Mouse (Mus musculus): ENCODE results near the gene Inpp1. TPM values are rescaled to one million over a fixed set of nuclear protein-coding genes. Genes with fewer than 3 reads are reported as not detected.
"Not testable (repeated sequence)": the region's sequence is repeated elsewhere in the genome, so short reads cannot be mapped to it uniquely, and the experiment has no call there.

The Inpp1 gene
- polyA plus RNA-seq (2014; fragmentation: Nextera tagmentation; extraction: Ambion mirVana), result 9.8 and 9.9 TPM in 2 replicates

DNA sequence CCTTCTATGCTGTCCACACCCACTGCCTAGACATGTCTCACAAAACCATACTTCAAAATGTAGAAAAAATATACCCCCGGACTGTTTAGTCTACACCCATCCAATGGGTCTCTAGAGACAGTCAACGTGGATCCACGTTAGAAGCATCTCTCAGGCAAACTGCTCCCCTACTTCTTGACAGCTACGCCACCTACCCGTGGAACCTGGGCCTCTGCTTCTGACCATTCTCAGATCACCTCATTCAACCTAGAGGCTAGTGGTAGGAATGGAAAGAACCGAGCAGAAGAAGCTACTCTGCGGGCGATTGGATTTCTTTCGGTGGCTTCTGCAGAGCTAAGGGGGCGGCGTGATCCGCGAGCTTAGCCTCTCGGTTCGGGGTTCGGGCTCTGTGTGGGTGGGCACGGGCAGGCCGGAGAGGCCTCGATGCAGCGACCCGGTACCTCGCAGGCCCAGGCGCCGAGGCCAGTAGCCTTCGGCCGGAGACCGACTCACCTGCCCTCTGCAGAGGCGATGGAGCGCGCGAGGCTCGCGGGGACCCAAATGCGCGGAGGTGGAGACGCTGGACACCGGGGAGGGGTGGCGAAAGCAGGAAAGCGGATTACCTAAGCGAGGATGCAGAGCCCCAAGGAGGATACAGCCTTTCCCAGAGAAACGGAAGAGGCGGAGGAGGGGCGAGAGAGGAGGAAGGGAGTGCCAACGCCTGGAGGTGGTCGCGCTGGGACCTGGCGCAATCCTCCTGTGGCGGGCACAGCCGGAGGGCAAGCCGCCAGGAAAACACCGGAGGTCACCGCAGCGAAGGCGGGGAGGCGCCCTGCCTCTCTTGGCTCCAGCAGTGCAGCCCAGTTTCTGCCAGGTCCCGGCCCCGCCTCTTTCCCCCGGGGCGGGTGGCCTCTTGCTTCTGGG lies at the start of gene Inpp1:
Inpp1 (minus strand) TSS at position 779 of the 903 bp plus-strand sequence.
- Histone ChIP-seq H3K27me3 (ENCODE audit: insufficient read depth, low read length) (no peaks in the 10 kb centered on the region), H3K4me3 (ENCODE audit: low read depth, low read length) (peak within 1 kb of the TSS; percentile 69), H3K9ac (peak within 1 kb of the TSS; percentile 76), H3K27ac (ENCODE audit: low read depth) (peak within 1 kb of the TSS; percentile 78; the same call in 1 of the 2 replicates), H3K9me3 (ENCODE audit: low read depth, low read length) (no peaks in the 10 kb centered on the region), H3K4me2 (peak within 1 kb of the TSS; percentile 86), H3K36me3 (ENCODE audit: insufficient read depth) (no peaks in the 10 kb centered on the region), H3K4me1 (ENCODE audit: insufficient read depth) (0 out of 2 replicates have a peak, but pooled peaks cover 4% of the 10 kb centered on the region)
- WGBS, result 1% methylated on average over 59 of the region's 59 CpGs
- peak; percentile 88 for ATAC-seq (ENCODE audit: insufficient read depth)
- peak; percentile 59 for TF ChIP-seq CTCF (IDR thresholded peaks at IDR 0.05; ENCODE audit: low read depth)
- DNase-seq, result peak; percentile 78

DNA sequence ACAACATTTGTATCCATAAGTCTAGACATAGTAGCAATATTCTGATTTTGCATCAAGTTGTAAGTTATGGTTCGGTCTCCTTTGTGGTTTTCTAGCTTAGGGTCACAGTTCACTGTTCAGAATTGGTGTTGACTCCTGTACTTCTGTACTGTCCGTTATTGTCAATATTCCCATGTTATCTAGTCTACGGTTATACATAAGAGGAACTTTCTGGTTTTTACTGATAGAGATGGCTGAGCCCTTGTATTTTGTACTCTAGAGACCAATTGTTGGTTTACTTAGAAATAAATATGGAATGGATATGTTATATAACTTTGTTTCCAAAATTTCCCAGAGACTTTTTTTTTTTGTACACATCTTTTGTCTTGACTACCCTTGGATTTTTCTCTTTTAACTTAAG lies 48.5 kb upstream of the Inpp1 start:
- Histone ChIP-seq H3K4me3 (ENCODE audit: low read depth, low read length) (no peak overlapping the region), H3K27ac (ENCODE audit: low read depth) (no peak overlapping the region), H3K9me3 (ENCODE audit: low read depth, low read length) (no peaks in the 10 kb centered on the region), H3K27me3 (ENCODE audit: insufficient read depth, low read length) (no peaks in the 10 kb centered on the region), H3K4me1 (ENCODE audit: insufficient read depth) (no peaks in the 10 kb centered on the region), H3K9ac (no peak overlapping the region), H3K4me2 (no peak overlapping the region), H3K36me3 (ENCODE audit: insufficient read depth) (no peaks in the 10 kb centered on the region; the same call in 1 of the 2 replicates)
- 89% methylated on average over 3 of the region's 3 CpGs for WGBS
- no peak for TF ChIP-seq CTCF (IDR thresholded peaks at IDR 0.05; ENCODE audit: low read depth)
- no peak for ATAC-seq (ENCODE audit: insufficient read depth)
- DNase-seq, result no peak

DNA sequence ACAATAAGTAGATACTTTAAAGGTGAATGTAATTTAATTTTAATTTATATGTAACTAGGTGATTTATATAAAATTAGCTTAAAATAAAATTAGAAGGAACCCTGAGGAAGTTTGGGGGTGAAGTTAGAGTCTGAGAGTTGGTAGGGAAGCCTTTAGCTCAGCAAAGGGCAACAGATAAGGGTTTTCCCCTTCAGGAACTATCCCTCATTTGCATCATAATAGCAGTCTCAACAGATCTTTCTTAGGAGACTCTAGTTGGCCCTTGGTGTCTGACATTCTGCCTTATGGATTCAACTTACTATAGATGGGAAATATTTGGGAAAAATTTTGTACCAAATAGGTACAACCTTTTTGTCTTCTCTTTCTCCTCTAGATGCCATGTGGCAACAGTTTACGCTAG lies 46.7 kb upstream of the Inpp1 start:
- H3K4me3 ChIP-seq (ENCODE audit: low read depth, low read length), result no peak overlapping the region
- no peak overlapping the region for H3K27ac ChIP-seq (ENCODE audit: low read depth)
- no peaks in the 10 kb centered on the region for H3K4me1 ChIP-seq (ENCODE audit: insufficient read depth)
- H3K9ac ChIP-seq, result no peak overlapping the region
- H3K27me3 ChIP-seq (ENCODE audit: insufficient read depth, low read length), result no peaks in the 10 kb centered on the region
- H3K9me3 ChIP-seq (ENCODE audit: low read depth, low read length), result no peaks in the 10 kb centered on the region
- H3K4me2 ChIP-seq, result no peak overlapping the region
- H3K36me3 ChIP-seq (ENCODE audit: insufficient read depth), result no peaks in the 10 kb centered on the region; the same call in 1 of the 2 replicates
- no peak for DNase-seq
- no peak for TF ChIP-seq CTCF (IDR thresholded peaks at IDR 0.05; ENCODE audit: low read depth)
- WGBS, result 88% methylated on average over 1 of the region's 1 CpGs
- no peak for ATAC-seq (ENCODE audit: insufficient read depth)

DNA sequence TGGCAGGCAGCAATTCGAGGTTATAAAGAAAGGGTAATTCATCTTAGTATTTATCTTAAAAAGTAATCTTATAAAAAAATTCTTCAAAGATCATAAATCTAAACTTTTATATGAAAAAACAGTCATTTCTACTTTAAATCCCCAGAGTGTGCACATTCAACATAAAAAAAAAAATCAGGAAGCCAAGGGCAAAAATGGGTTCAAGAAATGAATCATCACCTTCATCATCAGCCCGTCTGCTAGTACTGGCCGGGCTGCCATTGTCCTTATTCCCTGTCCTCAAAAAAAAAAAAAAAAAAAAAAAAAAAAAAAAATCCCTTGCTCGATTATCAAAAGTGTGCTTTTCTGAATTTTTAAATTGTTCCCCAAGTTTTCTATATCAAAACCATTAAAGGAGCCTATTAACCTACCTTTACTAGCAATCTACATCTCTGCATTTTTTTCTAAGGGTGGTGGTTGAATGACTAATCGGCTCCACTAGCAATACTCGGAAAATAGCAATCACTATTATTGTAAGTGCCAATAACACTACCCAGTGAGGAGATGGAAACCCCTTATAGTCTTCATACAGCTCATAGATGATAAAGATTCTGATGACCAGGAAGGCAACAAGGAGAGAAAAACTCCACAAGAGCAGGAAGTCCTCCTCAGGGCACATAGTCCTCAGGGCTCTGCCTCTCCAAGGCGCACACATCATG lies 38.6 kb upstream of the Inpp1 start:
- 83% methylated on average over 7 of the region's 7 CpGs for WGBS
- TF ChIP-seq CTCF (IDR thresholded peaks at IDR 0.05; ENCODE audit: low read depth), result no peak
- no peaks in the 10 kb centered on the region for H3K27me3 ChIP-seq (ENCODE audit: insufficient read depth, low read length)
- H3K36me3 ChIP-seq (ENCODE audit: insufficient read depth), result no peaks in the 10 kb centered on the region
- no peaks in the 10 kb centered on the region for H3K4me1 ChIP-seq (ENCODE audit: insufficient read depth)
- ATAC-seq (ENCODE audit: insufficient read depth), result no peak
- no peak for DNase-seq
- H3K9ac ChIP-seq, result no peak overlapping the region
- H3K9me3 ChIP-seq (ENCODE audit: low read depth, low read length), result no peaks in the 10 kb centered on the region
- no peak overlapping the region for H3K4me2 ChIP-seq
- H3K27ac ChIP-seq (ENCODE audit: low read depth), result no peak overlapping the region
- H3K4me3 ChIP-seq (ENCODE audit: low read depth, low read length), result no peak overlapping the region

DNA sequence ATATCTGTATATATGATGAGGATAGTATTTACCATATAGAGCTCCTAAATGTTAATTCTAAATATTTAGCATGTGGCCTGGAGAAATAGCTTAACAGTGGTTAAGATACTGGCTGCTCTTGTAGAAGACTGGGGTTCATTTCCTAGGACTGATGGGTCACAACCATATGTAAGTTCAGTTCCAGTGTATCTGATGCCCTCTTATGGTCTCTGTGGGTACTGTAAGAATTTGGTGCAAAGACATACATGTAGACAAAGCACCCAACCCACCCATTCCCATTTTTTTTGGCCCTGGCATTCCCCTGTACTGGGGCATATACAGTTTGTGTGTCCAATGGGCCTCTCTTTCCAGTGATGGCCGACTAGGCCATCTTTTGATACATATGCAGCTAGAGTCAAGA lies 36.5 kb upstream of the Inpp1 start:
- ATAC-seq (ENCODE audit: insufficient read depth); H3K27me3 ChIP-seq (ENCODE audit: insufficient read depth, low read length); H3K9me3 ChIP-seq (ENCODE audit: low read depth, low read length); H3K4me1 ChIP-seq (ENCODE audit: insufficient read depth); H3K9ac ChIP-seq; H3K27ac ChIP-seq (ENCODE audit: low read depth); H3K4me3 ChIP-seq (ENCODE audit: low read depth, low read length); H3K36me3 ChIP-seq (ENCODE audit: insufficient read depth); H3K4me2 ChIP-seq: not testable (repeated sequence)
- DNase-seq, result peak; percentile 73
- no CpG with 5 or more reads among the region's 1 CpGs for WGBS
- TF ChIP-seq CTCF (IDR thresholded peaks at IDR 0.05; ENCODE audit: low read depth), result peak; percentile 62

- 64% methylated on average over 4 of the region's 4 CpGs for WGBS
- no peak overlapping the region for H3K9ac ChIP-seq
- H3K9me3 ChIP-seq (ENCODE audit: low read depth, low read length), result no peaks in the 10 kb centered on the region
- H3K4me1 ChIP-seq (ENCODE audit: insufficient read depth), result peaks cover 6% of the 10 kb centered on the region; the same call in 1 of the 2 replicates
- no peak overlapping the region for H3K4me3 ChIP-seq (ENCODE audit: low read depth, low read length)
- H3K36me3 ChIP-seq (ENCODE audit: insufficient read depth), result no peaks in the 10 kb centered on the region
- no peaks in the 10 kb centered on the region for H3K27me3 ChIP-seq (ENCODE audit: insufficient read depth, low read length)
- H3K4me2 ChIP-seq, result no peak overlapping the region
- DNase-seq (no peak), ATAC-seq (ENCODE audit: insufficient read depth) (no peak)
- no peak for TF ChIP-seq CTCF (IDR thresholded peaks at IDR 0.05; ENCODE audit: low read depth)
- no peak overlapping the region for H3K27ac ChIP-seq (ENCODE audit: low read depth)
Measured at GRCm38 (mm10) chr1:52849422-52849821, 31.9 kb upstream of the Inpp1 start.

- DNase-seq, result no peak
- H3K27ac ChIP-seq (ENCODE audit: low read depth), result no peak overlapping the region
- no peaks in the 10 kb centered on the region for H3K27me3 ChIP-seq (ENCODE audit: insufficient read depth, low read length)
- H3K4me2 ChIP-seq, result no peak overlapping the region
- 92% methylated on average over 4 of the region's 4 CpGs for WGBS
- H3K4me3 ChIP-seq (ENCODE audit: low read depth, low read length), result no peak overlapping the region
- ATAC-seq (ENCODE audit: insufficient read depth), result no peak
- H3K9me3 ChIP-seq (ENCODE audit: low read depth, low read length), result no peaks in the 10 kb centered on the region
- peaks cover 6% of the 10 kb centered on the region; the same call in 1 of the 2 replicates for H3K4me1 ChIP-seq (ENCODE audit: insufficient read depth)
- no peak overlapping the region for H3K9ac ChIP-seq
- H3K36me3 ChIP-seq (ENCODE audit: insufficient read depth), result no peaks in the 10 kb centered on the region
- no peak for TF ChIP-seq CTCF (IDR thresholded peaks at IDR 0.05; ENCODE audit: low read depth)
Measured at GRCm38 (mm10) chr1:52846556-52846955, 29.1 kb upstream of the Inpp1 start.
